Mouse (Mus musculus) E14TG2a.4 (cell line): ENCODE data around the gene Tubgcp6.

Source experiments
- CTCF ChIP-seq: conservative IDR thresholded peaks from 2 replicates; pipeline ENCODE4 v1.5.1; 2014; ENCODE audit warnings: low read length
- POU5F1 ChIP-seq: IDR thresholded peaks from 2 replicates; pipeline ENCODE4 v1.6.1; 2014; ENCODE audit warnings: low read length, borderline replicate concordance

- TF ChIP-seq CTCF (no peak), POU5F1 (no peak)
Observed at GRCm38 (mm10) chr15:89103921-89104320, 19.0 kb downstream of the Tubgcp6 start.
